Mouse (Mus musculus) adrenal gland, adult 10 weeks (tissue): ENCODE measurements around the gene Adap2. TPM values are rescaled to one million over a fixed set of nuclear protein-coding genes. Genes with fewer than 3 reads are reported as not detected.

Experiments
- polyA plus RNA-seq: library from polyadenylated mRNA; stranded (reverse); fragments of 350-450 nt; fragmentation: Illumina TruSeq; extraction: RNeasy Lipid Tissue Mini Kit (QIAGEN cat#74804); gene quantifications from one replicate; pipeline ENCODE4 v1.2.3, GENCODE M21; 2014; ENCODE audit warnings: low read depth, low replicate concordance

Adap2 gene
- polyA plus RNA-seq, result 2.2 TPM

GRCm38 (mm10) chr11:80153857-80154495 lies at the start of gene Adap2:
Adap2 (plus strand) TSS chr11:80154105.

GRCm38 (mm10) chr11:80141825-80142521 lies 11.9 kb upstream of the Adap2 start, which contains the start of gene Tefm:
Tefm (minus strand) TSS chr11:80142175.

GRCm38 (mm10) chr11:80183705-80184255 lies 29.9 kb downstream of the Adap2 start, which contains the start of gene Rnf135:
Rnf135 (plus strand) TSS chr11:80183851.

GRCm38 (mm10) chr11:80208860-80209800 lies 55.2 kb downstream of the Adap2 start, which contains the start of gene Rhot1:
Rhot1 (plus strand) TSS chr11:80209019.

Other genes with a start within 250 kb of the Adap2 start
- gene Utp6, start 191.7 kb upstream of the Adap2 start, polyA plus RNA-seq, result 104 TPM
- 189 TPM for gene Suz12, start 161.0 kb upstream of the Adap2 start, polyA plus RNA-seq
- 17.2 TPM for gene Crlf3, start 73.1 kb upstream of the Adap2 start, polyA plus RNA-seq
- gene Atad5, start 64.7 kb upstream of the Adap2 start, polyA plus RNA-seq, result 7.3 TPM
- gene Tefm, start 11.9 kb upstream of the Adap2 start, polyA plus RNA-seq, result 26.4 TPM
- gene Rnf135, start 29.7 kb downstream of the Adap2 start, polyA plus RNA-seq, result 8.2 TPM
- gene Rhot1, start 54.9 kb downstream of the Adap2 start, polyA plus RNA-seq, result 181 TPM
- gene Rhbdl3, start 146.8 kb downstream of the Adap2 start, polyA plus RNA-seq, result 2.1 TPM
- 56.6 TPM for gene 5730455P16Rik, start 223.9 kb downstream of the Adap2 start, polyA plus RNA-seq
- gene Zfp207, start 229.2 kb downstream of the Adap2 start, polyA plus RNA-seq, result 321 TPM